19 mouse cellular contexts compared by ENCODE assay signal in genomic region chr10:45109974-45110373, GRCm38 (mm10).
"Had no signal": no experiment of that assay in that cellular context is flagged by ENCODE, and none has a peak within 500 bp of the region (broad histone marks: within the 10 kb centered on the region; RNA-seq: fewer than 3 reads in every experiment).

No protein-coding gene starts in this region.

- H3K4me3 ChIP-seq: layer of hippocampus, adult 2 months; lung, embryonic 15.5 days; megakaryocyte, embryonic 14.5 days; midbrain, embryonic 10.5 days; midbrain, embryonic 13.5 days; stomach, embryonic 15.5 days had no signal

- H3K27ac ChIP-seq: kidney, postnatal 0 days; layer of hippocampus, adult 2 months; liver, embryonic 14.5 days; lung, embryonic 15.5 days; midbrain, embryonic 10.5 days; midbrain, embryonic 13.5 days; stomach, embryonic 15.5 days had no signal

- H3K27me3 ChIP-seq: lung, embryonic 15.5 days; megakaryocyte, embryonic 14.5 days; midbrain, embryonic 13.5 days; stomach, embryonic 15.5 days had no signal

- ATAC-seq: midbrain, embryonic 13.5 days; midbrain, embryonic 16.5 days had no signal

- H3K9me3 ChIP-seq: lung, embryonic 15.5 days; megakaryocyte, embryonic 14.5 days; midbrain, embryonic 10.5 days; midbrain, embryonic 13.5 days; stomach, embryonic 15.5 days had no signal

- H3K9ac ChIP-seq: liver, embryonic 14.5 days; lung, embryonic 15.5 days; midbrain, embryonic 13.5 days; stomach, embryonic 15.5 days had no signal

- H3K4me1 ChIP-seq: lung, embryonic 15.5 days; midbrain, embryonic 10.5 days; midbrain, embryonic 13.5 days; stomach, embryonic 15.5 days had no signal

- DNase-seq: kidney, adult 2 months; layer of hippocampus, adult 9-11 months; lung, adult 18-20 months; lung, postnatal 10 days; lung, postnatal 36 days; retina, postnatal 1 day; right cerebral cortex, postnatal 25 days; spleen, adult 18-20 months; thymus, postnatal 25 days had no signal

- H3K4me2 ChIP-seq: liver, embryonic 11.5 days; lung, embryonic 15.5 days; midbrain, embryonic 13.5 days; stomach, embryonic 15.5 days had no signal
